Mouse (Mus musculus): ENCODE data around the gene Tbx1.

DNA sequence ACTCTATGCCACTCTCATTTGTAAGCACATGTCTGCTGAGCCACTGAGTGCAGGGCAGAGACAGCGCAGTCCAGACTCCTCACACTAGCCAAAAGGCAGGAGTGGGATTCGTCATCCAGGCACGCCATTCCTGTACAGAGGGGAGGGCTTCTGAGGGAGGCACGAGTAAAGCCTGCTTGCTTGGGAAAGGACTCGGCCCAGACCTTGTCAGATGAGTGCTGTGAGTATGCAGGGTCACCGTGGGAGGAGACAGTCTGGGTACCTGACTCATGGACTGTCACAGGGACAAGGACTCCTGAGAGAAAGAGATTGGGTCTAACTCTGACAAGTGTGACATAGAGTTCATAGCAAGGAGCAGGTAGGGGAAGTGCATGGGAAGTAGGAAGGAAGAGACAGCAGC lies 51.2 kb downstream of the Tbx1 start:
- no peak for TF ChIP-seq CTCF (IDR thresholded peaks at IDR 0.05; ENCODE audit: low read depth)
- TF ChIP-seq EP300 (IDR thresholded peaks at IDR 0.05; ENCODE audit: low read depth): no peak

Measured in liver, postnatal 0 days (tissue).